Mouse (Mus musculus) telencephalon, adult 2 months (tissue): ENCODE measurements around the gene Krtap11-1.

Experiments used
- DNase-seq: peaks from one replicate; pipeline ENCODE4 v3.0.0-alpha.2; 2011; ENCODE audit warnings: low read depth, low spot score

The Krtap11-1 gene

DNA sequence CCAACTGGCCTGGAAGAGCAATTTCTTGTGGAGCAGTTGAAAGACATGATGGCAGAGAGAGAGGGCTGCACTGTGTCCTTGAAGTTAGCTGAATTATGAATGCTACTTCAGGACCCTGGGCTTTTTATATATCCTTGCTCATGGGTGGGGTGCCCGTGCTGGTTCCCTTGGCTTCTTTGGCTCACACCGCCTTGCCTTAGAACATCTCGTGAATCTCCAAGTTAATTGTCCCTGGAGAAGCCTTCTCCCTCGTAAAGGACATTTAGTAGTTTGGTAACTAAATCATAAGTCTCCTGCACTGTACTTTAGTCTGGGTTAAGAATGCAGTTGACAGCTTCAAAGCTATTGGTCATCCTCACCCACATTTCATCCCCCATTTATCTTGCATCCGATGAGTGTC is at the start of gene Krtap11-1:
Krtap11-1 (minus strand) TSS at position 101 of the 400 bp plus-strand sequence.
- DNase-seq = no peak

DNA sequence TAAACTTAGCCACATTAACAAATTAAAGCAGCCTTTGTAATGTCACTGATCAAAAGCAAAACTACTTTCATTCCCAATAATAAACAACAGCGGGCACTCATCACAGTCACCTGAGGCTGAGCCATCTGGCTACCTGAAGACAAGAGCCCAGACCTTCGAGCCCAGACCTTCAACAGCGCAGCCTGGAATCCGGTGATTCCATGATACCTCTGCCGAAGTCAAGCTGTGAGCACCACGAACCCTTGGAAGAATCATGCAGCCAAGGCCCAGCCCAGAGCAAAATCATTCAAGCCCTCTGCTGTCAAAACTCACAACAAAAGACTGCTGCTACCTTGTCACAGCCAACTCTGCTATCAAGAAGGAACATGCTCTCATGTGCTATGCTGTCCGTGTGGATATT is 47.2 kb upstream of the Krtap11-1 start:
- no peak for DNase-seq

DNA sequence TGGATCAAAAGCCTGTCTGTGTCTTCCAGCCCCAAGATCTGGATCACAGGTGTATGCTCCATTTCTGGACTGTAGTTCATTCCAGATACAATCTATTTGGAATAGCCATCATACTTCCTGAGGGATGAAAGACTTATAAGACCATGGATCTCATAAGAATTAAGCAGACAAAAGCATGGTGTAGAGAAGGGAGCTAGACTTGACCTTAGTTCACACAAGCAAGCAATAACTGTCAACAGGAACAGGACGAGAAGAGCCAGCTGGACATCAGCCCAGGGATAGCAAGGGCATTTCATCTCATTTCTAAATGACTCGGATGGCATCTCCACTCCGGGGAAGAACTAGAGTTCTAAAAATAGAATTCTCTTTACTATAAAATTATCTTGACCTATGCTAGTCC is 46.3 kb upstream of the Krtap11-1 start:
- DNase-seq = no peak

- no peak for DNase-seq
Measured at GRCm38 (mm10) chr16:89613726-89614125, 42.7 kb upstream of the Krtap11-1 start.

- no peak for DNase-seq
Measured at GRCm38 (mm10) chr16:89608791-89609185, 37.8 kb upstream of the Krtap11-1 start.

DNA sequence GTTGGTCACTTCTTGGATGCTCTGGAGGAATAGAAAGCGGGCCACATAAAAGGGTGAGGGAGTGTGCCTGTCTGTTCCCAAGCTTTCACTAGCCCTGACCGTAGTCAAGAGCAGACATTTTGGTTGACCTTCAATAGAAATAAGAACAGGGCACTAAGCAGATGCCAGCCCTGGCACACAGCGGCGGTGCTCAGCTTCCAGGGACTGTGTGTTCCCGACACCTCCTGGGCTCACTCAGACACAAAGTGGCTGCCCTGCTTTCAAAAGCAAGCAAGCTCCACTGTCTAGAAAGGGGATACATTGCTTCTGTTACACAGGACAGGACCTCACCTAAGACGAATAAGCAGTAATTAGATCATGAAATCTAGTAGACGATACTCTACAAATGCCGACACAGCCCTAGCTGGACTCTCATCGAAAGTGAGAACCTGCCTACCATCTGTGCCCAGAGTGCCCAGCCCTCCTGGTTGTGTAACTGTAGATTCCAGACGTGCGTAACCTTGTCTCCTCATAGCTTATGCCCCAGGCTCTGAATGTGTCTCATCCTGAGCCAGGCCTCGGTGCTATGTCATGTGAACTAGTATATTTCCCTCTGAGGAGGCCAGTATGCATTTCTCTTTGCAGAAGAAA is 37.3 kb upstream of the Krtap11-1 start:
- no peak for DNase-seq

DNA sequence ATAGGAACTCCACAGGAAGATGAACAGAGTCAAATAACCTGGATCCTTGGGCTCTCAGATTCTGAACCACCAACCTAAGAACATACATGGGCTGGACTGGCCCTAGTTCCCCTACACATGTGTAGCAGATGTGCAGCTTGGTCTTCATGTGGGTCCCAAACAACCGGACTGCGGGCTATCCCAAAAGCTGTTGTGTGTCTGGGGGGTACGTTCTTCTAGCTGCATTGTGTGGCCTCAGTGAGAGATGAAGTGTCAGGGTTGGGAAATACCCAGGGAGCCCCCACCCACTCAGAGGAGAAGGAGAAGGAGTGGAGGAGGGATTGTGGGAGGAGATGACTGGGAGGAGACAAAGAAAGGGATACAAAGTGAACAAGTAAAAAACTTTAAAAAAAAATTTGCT is 36.0 kb upstream of the Krtap11-1 start:
- DNase-seq = no peak

GRCm38 (mm10) chr16:89587209-89587608 is 16.2 kb upstream of the Krtap11-1 start:
- no peak for DNase-seq

DNA sequence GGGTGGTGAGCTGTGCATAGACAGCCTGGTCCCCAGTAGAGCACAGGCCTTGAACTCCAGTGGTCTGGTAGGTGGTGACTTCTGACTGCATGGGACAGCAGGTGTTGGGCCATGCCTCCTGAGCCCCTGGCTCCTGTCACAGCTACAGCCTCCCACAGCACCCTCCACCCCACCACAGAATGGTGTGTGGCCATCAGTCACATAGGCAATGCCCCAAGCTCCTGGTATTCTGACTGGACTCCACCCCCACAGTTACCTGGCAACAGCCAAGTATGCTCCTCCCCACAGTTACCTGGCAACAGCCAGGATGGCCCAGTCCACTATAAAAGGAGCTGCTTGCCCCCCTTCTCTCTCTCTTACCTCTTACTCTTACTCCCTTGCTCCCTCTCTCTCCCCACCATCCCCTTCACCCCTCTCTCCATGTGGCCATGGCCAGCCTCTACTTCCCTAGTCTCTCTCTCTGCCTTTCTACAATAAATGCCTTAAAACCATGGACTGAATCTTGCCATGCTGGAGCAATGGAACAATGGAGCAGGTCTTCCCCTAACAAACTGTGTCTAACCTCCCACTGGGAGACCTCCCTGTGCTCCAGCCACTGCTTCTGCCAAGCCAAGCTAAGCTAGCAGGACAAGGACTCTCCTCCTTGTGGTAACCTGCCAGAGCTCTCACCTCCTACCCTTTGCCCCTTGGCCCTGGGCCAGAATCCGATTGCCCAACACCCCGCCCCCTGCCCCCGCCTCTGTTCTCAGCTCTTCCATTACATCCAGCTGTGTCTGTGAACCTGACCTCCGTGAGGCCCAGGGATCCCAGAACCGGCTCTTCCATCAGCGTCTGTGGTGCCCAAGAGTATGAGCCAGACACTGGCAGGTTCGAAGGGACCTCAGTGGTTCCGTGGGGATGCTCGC is 14.9 kb upstream of the Krtap11-1 start:
- no peak for DNase-seq

DNA sequence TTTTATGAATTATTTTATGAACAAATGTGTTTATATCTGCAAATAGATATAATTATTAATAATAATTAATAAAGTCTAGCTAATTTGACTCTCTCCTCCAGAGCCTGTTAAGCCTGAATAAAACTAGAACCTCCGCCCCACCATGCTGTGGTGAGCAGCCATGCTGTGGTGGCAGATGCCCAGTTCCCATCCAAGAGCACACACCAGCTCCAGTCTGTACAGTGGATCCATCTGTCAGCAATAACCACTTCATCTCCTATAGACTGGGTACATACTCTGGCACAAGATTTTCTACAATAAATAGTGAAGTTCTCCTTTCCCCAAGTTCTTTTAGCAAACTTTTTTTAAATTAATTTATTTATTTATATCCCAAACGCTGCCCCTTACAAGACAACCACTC is 10.7 kb upstream of the Krtap11-1 start:
- DNase-seq = no peak

DNA sequence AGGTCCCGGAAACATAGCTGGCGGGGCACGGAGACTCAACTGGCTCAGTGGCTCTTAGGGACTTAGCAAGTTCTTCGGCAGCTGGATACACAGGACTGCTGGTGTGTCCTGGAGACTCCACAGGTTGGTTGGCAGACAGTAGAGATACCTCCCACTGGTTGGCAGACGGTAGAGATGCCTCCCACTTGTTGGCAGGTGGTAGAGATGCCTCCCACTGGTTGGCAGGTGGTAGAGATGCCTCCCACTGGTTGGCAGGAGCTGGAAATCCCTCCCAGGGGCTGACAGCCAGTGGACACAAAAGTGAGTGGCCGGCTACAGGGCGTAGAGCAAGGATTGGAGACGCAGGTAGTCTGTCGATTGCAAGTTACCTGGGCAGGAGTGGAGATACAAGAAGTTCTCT is 467 bp downstream of the Krtap11-1 start:
- no peak for DNase-seq

GRCm38 (mm10) chr16:89569136-89569535 is 1.8 kb downstream of the Krtap11-1 start:
- DNase-seq = no peak

GRCm38 (mm10) chr16:89568141-89568540 is 2.8 kb downstream of the Krtap11-1 start:
- no peak for DNase-seq

DNA sequence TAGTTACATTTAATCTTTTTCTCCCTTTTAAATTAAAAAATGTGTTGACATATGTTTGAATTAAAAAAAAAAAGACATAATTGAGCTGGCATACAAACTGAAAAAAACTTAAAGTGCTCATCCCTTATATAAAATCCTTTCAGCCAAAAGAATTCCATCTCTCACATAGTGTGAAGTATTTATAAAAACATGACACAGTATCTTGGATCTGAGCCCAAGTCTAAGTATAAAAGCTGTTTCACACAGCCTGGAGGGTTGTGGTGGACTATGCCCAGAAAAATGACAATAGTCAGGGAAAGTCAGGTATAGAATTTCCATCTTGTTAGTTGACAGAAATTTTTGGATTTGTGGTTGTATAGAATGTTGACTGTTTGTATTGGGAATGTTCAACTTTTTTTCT is 20.7 kb downstream of the Krtap11-1 start:
- DNase-seq = peak; percentile 63

DNA sequence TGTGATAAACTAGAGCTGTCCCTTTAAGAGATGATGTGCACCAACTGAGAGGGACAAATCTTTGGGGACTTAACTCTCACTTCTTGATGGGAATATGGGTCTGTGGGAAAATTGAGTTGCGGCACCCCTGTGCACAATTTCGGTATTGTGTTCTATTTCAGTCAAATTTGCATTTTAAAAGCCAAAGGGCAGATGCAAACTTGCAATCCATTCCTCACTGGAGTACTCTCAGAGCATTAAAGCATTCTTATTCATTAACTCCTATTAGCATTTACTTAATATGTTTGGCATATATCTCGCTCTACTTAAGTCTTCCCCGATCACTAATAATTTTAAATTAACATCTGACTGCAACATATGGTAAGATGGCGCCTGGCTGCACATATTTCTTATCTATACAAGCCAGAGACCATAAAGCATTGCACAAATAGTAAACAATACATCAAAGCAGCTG is 32.9 kb downstream of the Krtap11-1 start:
- no peak for DNase-seq

DNA sequence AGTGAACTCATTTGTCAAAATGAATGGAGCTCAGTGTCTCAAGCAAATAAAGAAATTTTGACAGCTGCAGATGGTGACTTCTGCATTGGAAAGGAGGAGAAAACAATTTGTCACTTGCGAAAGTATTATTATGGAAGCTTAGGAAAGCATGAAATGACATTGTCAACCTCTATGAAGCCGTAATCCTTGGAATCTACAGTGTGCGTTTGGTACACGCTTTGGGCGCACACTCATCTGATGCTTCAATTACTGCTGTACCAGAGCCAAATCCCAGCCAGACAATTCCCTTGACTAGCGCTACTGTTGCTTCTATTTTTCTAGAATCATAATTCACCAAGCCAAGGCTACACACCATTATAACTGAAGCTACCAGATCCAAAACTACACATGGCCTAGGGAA is 33.6 kb downstream of the Krtap11-1 start:
- no peak for DNase-seq

GRCm38 (mm10) chr16:89530547-89530946 is 40.4 kb downstream of the Krtap11-1 start:
- DNase-seq = no peak

DNA sequence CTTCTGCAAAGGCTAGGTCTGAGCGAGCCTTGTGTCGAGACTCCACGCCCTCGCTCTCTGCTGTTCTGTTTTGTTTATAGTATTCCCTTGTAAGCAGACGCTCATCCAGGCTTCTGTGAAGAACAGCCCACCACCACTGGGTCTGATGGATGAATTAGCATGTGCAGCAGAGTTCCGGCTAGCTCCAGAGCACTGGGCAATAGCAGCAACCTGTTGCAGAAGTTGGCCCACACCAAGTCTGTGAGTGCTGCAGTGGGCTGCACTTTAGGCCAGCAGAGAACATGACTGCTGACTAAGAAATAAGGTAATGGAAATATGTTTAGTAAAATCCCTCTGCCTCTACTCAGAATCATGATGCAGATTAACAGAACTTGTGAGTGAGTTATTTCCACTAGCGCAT is 41.1 kb downstream of the Krtap11-1 start:
- no peak for DNase-seq

GRCm38 (mm10) chr16:89528380-89528779 is 42.6 kb downstream of the Krtap11-1 start:
- DNase-seq = no peak

GRCm38 (mm10) chr16:89520996-89521395 is 50.0 kb downstream of the Krtap11-1 start:
- DNase-seq = no peak

GRCm38 (mm10) chr16:89520555-89520954 is 50.4 kb downstream of the Krtap11-1 start:
- no peak for DNase-seq
